Mouse (Mus musculus) liver, embryonic 14.5 days (tissue): ENCODE data around the gene Nkx2-2.
"Not testable (repeated sequence)": the region's sequence is repeated elsewhere in the genome, so short reads cannot be mapped to it uniquely, and the experiment has no call there.

Experiments
- CTCF ChIP-seq: IDR thresholded peaks from 2 replicates; pipeline ENCODE4 v1.5.1; 2016; ENCODE audit warnings: antibody characterized with exemption, low read depth, control low read depth
- EP300 ChIP-seq: IDR thresholded peaks from 2 replicates; pipeline ENCODE4 v1.6.1; 2016; ENCODE audit warnings: antibody characterized with exemption, low read depth

GRCm38 (mm10) chr2:147170538-147170937, 23.5 kb downstream of the Nkx2-2 start:
- not testable (repeated sequence) for TF ChIP-seq CTCF, EP300
